Mouse (Mus musculus) liver, adult 2 months (tissue): Measurements from ENCODE around the gene Fry. TPM values are rescaled to one million over a fixed set of nuclear protein-coding genes. Genes with fewer than 3 reads are reported as not detected.

Experiments
- DNase-seq: peaks from one replicate; pipeline ENCODE4 v3.0.0-alpha.2; 2011; ENCODE audit warnings: low read depth, low spot score; ENCODE audit errors: extremely low read depth
- H3K27ac ChIP-seq: fragments of 200-500 bp; replicated peaks from 2 replicates; pipeline ENCODE4 v1.5.1; 2012; ENCODE audit warnings: low read depth, mild to moderate bottlenecking, control low read depth, inconsistent platforms, low read length; ENCODE audit not compliant: insufficient read depth
- H3K27me3 ChIP-seq: fragments of 200-500 bp; 2 replicates; pipeline ENCODE4 v1.6.1; 2012; ENCODE audit warnings: mild to moderate bottlenecking, moderate library complexity, low read length, inconsistent platforms; ENCODE audit not compliant: control insufficient read depth, insufficient read depth
- H3K36me3 ChIP-seq: fragments of 200-500 bp; 2 replicates; pipeline ENCODE4 v1.6.1; 2012; ENCODE audit warnings: low read length, inconsistent platforms; ENCODE audit not compliant: control insufficient read depth, insufficient read depth
- H3K4me1 ChIP-seq: fragments of 200-500 bp; 2 replicates; pipeline ENCODE4 v1.6.1; 2011; ENCODE audit warnings: low read length; ENCODE audit not compliant: control insufficient read depth, insufficient read depth
- H3K4me3 ChIP-seq: fragments of 200-500 bp; 2 replicates; pipeline ENCODE4 v1.5.1; 2011; ENCODE audit warnings: low read depth, mild to moderate bottlenecking, control low read depth, low read length, moderate library complexity; ENCODE audit not compliant: insufficient read depth
- H3K79me2 ChIP-seq: fragments of 200-500 bp; 2 replicates; pipeline ENCODE4 v1.6.1; 2012; ENCODE audit warnings: inconsistent platforms, mild to moderate bottlenecking, low read length, moderate library complexity; ENCODE audit not compliant: control insufficient read depth, insufficient read depth
- H3K9ac ChIP-seq: fragments of 200-500 bp; 2 replicates; pipeline ENCODE4 v1.6.1; 2012; ENCODE audit warnings: low read depth, mild to moderate bottlenecking, control low read depth, inconsistent platforms, low read length
- CTCF ChIP-seq: fragments of 200-500 bp; IDR thresholded peaks from 2 replicates; pipeline ENCODE4 v1.5.1; 2011; ENCODE audit warnings: low read depth, low read length, control low read depth
- POLR2A ChIP-seq: fragments of 200-500 bp; IDR thresholded peaks from 2 replicates; pipeline ENCODE4 v1.6.1; 2011; ENCODE audit warnings: low read length, control low read depth; ENCODE audit not compliant: insufficient read depth; ENCODE audit errors: extremely low read depth
- WGBS: fragments of 180-500 bp; shearing (Covaris S2); methylation state at CpG from one replicate; pipeline ENCODE4 v1.1.7; 2018; 5-methylcytosine and 5-hydroxymethylcytosine counted together
- polyA plus RNA-seq: library from polyadenylated mRNA; depleted of rRNA; stranded (reverse); fragments of >200 nt; gene quantifications from 2 replicates; pipeline ENCODE4 v1.2.3, GENCODE M21; 2012
- total RNA-seq: library from RNA; depleted of rRNA; stranded (reverse); fragments of >200 nt; gene quantifications from 2 replicates; pipeline ENCODE4 v1.2.3, GENCODE M21; 2014

Gene Fry
- total and polyA plus RNA-seq, 2 experiments, result 0.62 to 1.8 TPM

DNA sequence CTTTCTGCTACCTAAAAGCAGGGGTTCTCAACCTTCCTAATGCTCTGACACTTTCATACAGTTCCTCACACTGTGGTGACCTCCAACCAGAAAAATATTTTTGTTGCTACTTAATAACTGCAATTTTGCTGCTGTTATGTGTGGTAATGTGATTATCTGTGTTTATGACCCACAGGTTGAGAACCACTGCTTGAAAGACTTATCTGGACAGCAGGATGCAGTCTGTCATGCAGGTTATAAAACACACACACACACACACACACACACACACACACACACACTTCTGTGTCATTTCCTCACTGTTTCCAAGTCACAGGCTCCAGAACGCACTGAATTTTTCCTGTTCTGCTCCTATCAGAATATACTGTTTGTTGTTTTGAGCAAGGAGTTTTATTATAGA lies 395.6 kb downstream of the Fry start:
- TF ChIP-seq CTCF (no peak), POLR2A (no peak)
- WGBS, result 96% methylated on average over 1 of the region's 1 CpGs

DNA sequence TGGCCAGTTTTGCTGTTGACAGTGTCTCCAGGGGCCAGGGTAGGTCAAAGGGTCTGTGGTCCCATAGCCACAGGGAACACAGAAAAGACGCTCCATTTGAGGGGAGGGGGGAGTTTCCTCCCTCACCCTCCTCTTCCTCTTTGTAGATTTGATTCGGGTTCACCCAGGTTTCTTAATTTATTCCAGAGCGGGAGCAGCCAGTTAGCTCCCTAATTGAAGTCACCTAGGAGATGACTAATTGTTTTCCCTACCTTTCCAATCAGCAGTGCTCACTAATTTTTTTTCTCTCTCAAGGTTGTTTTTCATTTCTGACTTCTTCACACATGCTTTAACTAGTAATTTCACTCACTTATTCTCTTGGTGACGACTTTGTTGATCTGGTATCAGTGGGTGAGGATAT lies 399.6 kb downstream of the Fry start, which contains the start of gene Zar1l:
Gene Zar1l, minus strand, starts transcription at position 101 of the 400 bp plus-strand sequence.
- no peaks in the 10 kb centered on the region for H3K79me2 ChIP-seq
- TF ChIP-seq POLR2A, result no peak
- TF ChIP-seq CTCF, result no peak
- no peak within 1 kb of the TSS for H3K9ac ChIP-seq
- no peaks in the 10 kb centered on the region for H3K4me1 ChIP-seq
- DNase-seq, result no peak
- WGBS, result 67% methylated on average over 4 of the region's 4 CpGs
- H3K36me3 ChIP-seq, result no peaks in the 10 kb centered on the region
- no peaks in the 10 kb centered on the region for H3K27me3 ChIP-seq
- H3K27ac ChIP-seq, result no peak within 1 kb of the TSS
- no peak within 1 kb of the TSS for H3K4me3 ChIP-seq

More for the DNA sequence above, 395.6 kb downstream of the Fry start:
- Histone ChIP-seq H3K36me3 (no peaks in the 10 kb centered on the region), H3K79me2 (no peaks in the 10 kb centered on the region), H3K27me3 (no peaks in the 10 kb centered on the region), H3K27ac (no peak overlapping the region), H3K4me1 (no peaks in the 10 kb centered on the region), H3K9ac (no peak overlapping the region), H3K4me3 (no peak overlapping the region)
- DNase-seq, result no peak

- Histone ChIP-seq H3K79me2 (no peaks in the 10 kb centered on the region), H3K36me3 (no peaks in the 10 kb centered on the region), H3K4me1 (no peaks in the 10 kb centered on the region), H3K27me3 (no peaks in the 10 kb centered on the region), H3K27ac (no peak overlapping the region), H3K4me3 (no peak overlapping the region), H3K9ac (no peak overlapping the region)
- peak; percentile 66 for DNase-seq
- TF ChIP-seq CTCF (peak; percentile 43), POLR2A (no peak)
- 88% methylated on average over 1 of the region's 1 CpGs for WGBS
Measured at GRCm38 (mm10) chr5:150519551-150519950, 401.1 kb downstream of the Fry start.

GRCm38 (mm10) chr5:150521937-150522866 lies 403.8 kb downstream of the Fry start, which contains the start of gene Brca2:
Gene Brca2, plus strand, starts transcription at chr5:150522630.
- H3K36me3 ChIP-seq, result no peaks in the 10 kb centered on the region
- no peaks in the 10 kb centered on the region for H3K4me1 ChIP-seq
- 3% methylated on average over 61 of the region's 63 CpGs for WGBS
- no peaks in the 10 kb centered on the region for H3K79me2 ChIP-seq
- H3K4me3 ChIP-seq, result peak within 1 kb of the TSS; percentile 89
- peak within 1 kb of the TSS; percentile 59 for H3K27ac ChIP-seq
- peak; percentile 64 for DNase-seq
- H3K9ac ChIP-seq, result peak within 1 kb of the TSS; percentile 92
- TF ChIP-seq CTCF, result no peak
- peak; percentile 38; the same call in 1 of the 2 replicates for TF ChIP-seq POLR2A
- H3K27me3 ChIP-seq, result no peaks in the 10 kb centered on the region

DNA sequence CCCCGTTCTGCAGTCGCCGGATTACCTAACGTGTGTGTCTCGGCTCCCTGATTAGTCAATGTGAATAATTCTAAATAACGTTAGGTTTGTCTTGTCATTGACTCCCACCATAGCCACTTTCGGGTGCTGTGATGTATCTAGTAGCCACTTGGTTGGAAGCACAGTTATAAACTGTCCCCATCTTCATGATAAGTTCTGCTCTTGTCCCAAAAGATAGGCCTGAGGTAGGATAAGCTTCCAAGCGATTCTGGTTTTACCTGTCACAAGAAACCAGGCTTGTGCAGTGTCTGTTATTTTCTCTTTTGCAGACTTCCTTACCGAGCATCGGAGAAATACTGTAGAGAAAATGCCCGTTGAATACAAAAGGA lies 404.4 kb downstream of the Fry start:
- no peaks in the 10 kb centered on the region for H3K36me3 ChIP-seq
- peak overlapping the region; percentile 92 for H3K9ac ChIP-seq
- H3K27ac ChIP-seq, result peak overlapping the region; percentile 59
- peak; percentile 40 for DNase-seq
- peak overlapping the region; percentile 89 for H3K4me3 ChIP-seq
- H3K27me3 ChIP-seq, result no peaks in the 10 kb centered on the region
- no peak for TF ChIP-seq CTCF
- no peak for TF ChIP-seq POLR2A
- no peaks in the 10 kb centered on the region for H3K79me2 ChIP-seq
- WGBS, result 4% methylated on average over 11 of the region's 11 CpGs
- H3K4me1 ChIP-seq, result no peaks in the 10 kb centered on the region

GRCm38 (mm10) chr5:150525239-150525638 lies 406.8 kb downstream of the Fry start:
- no peak for TF ChIP-seq CTCF
- no peak for TF ChIP-seq POLR2A
- Histone ChIP-seq H3K27me3 (no peaks in the 10 kb centered on the region), H3K27ac (no peak overlapping the region), H3K36me3 (no peaks in the 10 kb centered on the region), H3K79me2 (no peaks in the 10 kb centered on the region), H3K9ac (no peak overlapping the region), H3K4me1 (no peaks in the 10 kb centered on the region), H3K4me3 (no peak overlapping the region)
- no peak for DNase-seq
- WGBS, result 91% methylated on average over 2 of the region's 2 CpGs
